Mouse (Mus musculus): Measurements from ENCODE around the gene Gm6525. TPM values are rescaled to one million over a fixed set of nuclear protein-coding genes. Genes with fewer than 3 reads are reported as not detected.
A peak's percentile ranks its signal among the peaks of the same experiment; 100 is the strongest.

Gm6525 gene
- polyA plus RNA-seq, 1 experiment from 2014 or later, result 0.50 TPM

DNA sequence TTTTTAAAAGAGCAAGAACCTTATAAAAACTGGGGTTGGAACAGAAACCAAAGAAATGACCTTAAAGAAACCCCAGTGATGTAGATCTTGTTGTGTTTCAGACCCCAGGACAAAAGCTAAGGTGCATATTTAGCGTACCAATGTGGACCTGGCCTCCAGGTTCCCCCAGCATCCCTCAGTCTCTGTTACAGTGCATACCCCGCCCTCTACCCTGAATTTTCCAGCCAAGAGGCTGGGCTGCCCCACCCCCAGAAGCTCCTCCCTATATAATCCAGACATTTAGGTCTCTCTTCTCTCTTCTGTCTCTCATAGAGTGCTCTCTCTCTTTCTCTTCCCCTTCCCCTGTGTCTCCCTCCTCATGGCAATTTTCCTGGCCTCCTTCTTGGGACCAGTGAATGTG, 6.4 kb downstream of the Gm6525 start:
- H3K4me1 ChIP-seq (ENCODE audit: control insufficient read depth, insufficient read depth, low read length), result no peaks in the 10 kb centered on the region
- no peak overlapping the region for H3K27ac ChIP-seq (replicated peaks; ENCODE audit: low read depth, low read length)
- H3K4me2 ChIP-seq (ENCODE audit: low read depth, low read length), result no peak overlapping the region
- H3K9me3 ChIP-seq (ENCODE audit: control insufficient read depth, low read length), result no peaks in the 10 kb centered on the region
- DNase-seq (ENCODE audit: low spot score), result no peak
- 0 out of 2 replicates have a peak, but pooled peaks cover 3% of the 10 kb centered on the region for H3K36me3 ChIP-seq (ENCODE audit: control insufficient read depth, insufficient read depth, low read length)
- no peak overlapping the region for H3K9ac ChIP-seq (ENCODE audit: low read depth, low read length)
- H3K4me3 ChIP-seq (ENCODE audit: low read depth, low read length), result no peak overlapping the region
- ATAC-seq (ENCODE audit: low read depth), result no peak
- WGBS, result 77% methylated on average over 2 of the region's 2 CpGs
- no peaks in the 10 kb centered on the region for H3K27me3 ChIP-seq (replicated peaks; ENCODE audit: control insufficient read depth, insufficient read depth, low read length)

DNA sequence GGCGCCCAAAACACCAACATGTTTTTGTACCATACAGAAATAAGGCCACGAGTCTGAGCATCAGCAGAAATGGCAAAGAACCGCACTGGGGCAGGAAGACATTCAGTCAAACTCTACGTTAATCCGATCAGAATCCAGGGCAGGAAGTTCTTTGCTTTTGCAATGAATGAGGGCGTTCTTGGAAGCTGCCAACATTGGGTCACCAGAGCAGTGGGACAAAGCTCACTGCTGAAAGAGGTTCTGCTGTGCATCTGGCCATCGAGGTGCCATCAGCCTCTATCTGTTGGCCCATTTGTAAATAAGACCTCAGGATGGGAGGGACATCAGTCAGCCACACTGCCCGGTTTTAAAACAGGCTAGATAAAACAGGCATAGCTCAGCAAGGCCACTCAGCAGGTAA, 7.2 kb downstream of the Gm6525 start:
- WGBS, result 30% methylated on average over 8 of the region's 8 CpGs
- no peak overlapping the region for H3K27ac ChIP-seq (replicated peaks; ENCODE audit: low read depth, low read length)
- no peak for DNase-seq (ENCODE audit: low spot score)

DNA sequence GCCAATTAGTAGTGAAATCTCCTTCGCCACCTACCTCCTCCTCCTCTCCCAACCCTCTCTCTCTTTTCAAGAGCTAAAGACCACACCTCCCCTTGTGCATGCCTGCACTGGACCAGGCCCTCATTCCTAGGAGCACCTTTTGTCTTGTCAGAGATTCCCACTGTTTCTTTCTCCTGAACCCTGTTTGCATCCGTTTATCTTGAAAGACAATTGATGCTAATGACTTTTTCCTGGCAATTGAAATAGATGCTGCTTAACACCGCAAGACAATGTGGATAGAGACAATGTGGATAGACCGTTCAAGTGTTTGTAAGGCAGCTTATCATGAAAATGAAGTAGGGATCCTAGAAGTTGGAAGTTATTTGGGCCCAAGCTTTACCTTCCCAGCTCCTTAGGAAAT, 7.8 kb downstream of the Gm6525 start:
- WGBS, result 48% methylated on average over 4 of the region's 4 CpGs
- Histone ChIP-seq H3K36me3 (ENCODE audit: control insufficient read depth, insufficient read depth, low read length) (no peaks in the 10 kb centered on the region), H3K9ac (ENCODE audit: low read depth, low read length) (no peak overlapping the region), H3K4me1 (ENCODE audit: control insufficient read depth, insufficient read depth, low read length) (no peaks in the 10 kb centered on the region), H3K9me3 (ENCODE audit: control insufficient read depth, low read length) (no peaks in the 10 kb centered on the region), H3K27me3 (replicated peaks; ENCODE audit: control insufficient read depth, insufficient read depth, low read length) (no peaks in the 10 kb centered on the region), H3K4me3 (ENCODE audit: low read depth, low read length) (no peak overlapping the region), H3K4me2 (ENCODE audit: low read depth, low read length) (no peak overlapping the region), H3K27ac (replicated peaks; ENCODE audit: low read depth, low read length) (no peak overlapping the region)
- DNase-seq (ENCODE audit: low spot score) (no peak), ATAC-seq (ENCODE audit: low read depth) (no peak)

More for the DNA sequence above, 7.2 kb downstream of the Gm6525 start:
- no peak overlapping the region for H3K9ac ChIP-seq (ENCODE audit: low read depth, low read length)
- H3K27me3 ChIP-seq (replicated peaks; ENCODE audit: control insufficient read depth, insufficient read depth, low read length), result no peaks in the 10 kb centered on the region
- H3K9me3 ChIP-seq (ENCODE audit: control insufficient read depth, low read length), result no peaks in the 10 kb centered on the region
- 0 out of 2 replicates have a peak, but pooled peaks cover 3% of the 10 kb centered on the region for H3K36me3 ChIP-seq (ENCODE audit: control insufficient read depth, insufficient read depth, low read length)
- no peak overlapping the region for H3K4me2 ChIP-seq (ENCODE audit: low read depth, low read length)
- no peak for ATAC-seq (ENCODE audit: low read depth)
- H3K4me1 ChIP-seq (ENCODE audit: control insufficient read depth, insufficient read depth, low read length), result no peaks in the 10 kb centered on the region
- H3K4me3 ChIP-seq (ENCODE audit: low read depth, low read length), result no peak overlapping the region

DNA sequence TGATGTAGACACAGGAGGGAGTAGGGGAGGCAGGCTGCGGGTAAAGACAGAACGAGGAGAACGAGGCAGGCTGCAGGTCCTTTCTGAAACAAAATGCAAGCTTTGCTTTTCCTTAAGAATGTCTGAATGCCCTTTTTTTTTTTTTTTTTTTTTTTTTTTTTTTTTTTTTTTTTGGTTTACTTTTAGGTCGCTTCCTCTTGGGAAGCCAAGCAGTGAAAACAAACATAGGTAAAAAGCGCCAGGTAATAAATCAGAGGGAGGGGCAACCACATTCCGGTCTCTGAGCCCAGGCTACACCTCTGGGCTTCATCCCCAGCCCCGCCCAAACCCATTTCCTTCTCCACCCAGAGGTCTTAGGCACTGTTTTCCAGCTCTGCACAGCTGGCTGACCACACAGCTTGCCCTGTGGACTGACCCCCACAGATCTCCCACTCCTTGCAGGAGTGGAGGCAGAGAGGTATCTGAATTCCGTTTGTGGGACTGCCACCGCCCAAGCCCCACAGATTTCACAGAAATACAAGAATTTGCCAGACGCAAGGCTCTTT, 15.8 kb downstream of the Gm6525 start:
- ATAC-seq (ENCODE audit: low read depth), result no peak
- DNase-seq (ENCODE audit: low spot score), result no peak

DNA sequence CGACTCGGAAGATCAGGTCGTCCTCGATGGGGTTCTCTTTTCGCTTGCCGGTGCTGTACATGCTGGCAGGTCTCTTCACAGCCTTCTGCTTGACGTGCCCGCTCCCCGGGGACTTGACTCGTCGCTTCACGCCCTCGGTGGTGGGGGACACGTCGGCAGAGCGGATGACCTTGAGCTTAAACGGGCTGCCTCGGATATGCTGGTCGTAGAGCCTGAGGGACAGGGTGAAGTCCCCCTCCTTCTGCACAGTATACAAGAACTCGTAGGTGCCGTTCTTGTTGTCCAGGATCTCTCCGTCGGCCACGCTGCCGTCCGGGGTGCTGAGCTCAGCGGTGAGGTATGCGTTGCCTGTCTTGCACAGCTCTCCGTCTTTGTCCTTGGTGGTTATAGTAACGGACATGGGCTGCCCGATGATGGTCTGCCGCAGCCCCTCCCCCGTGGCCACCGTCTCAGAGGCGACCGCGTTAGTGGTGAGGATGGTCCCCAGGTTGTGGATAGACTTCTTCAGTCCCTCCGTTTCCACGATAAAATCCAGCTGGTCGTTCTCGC, 16.7 kb downstream of the Gm6525 start:
- DNase-seq (ENCODE audit: low spot score), result peak; percentile 26
- peak; percentile 27 for ATAC-seq (ENCODE audit: low read depth)
- Histone ChIP-seq H3K9me3 (ENCODE audit: control insufficient read depth, low read length) (no peaks in the 10 kb centered on the region), H3K4me3 (ENCODE audit: low read depth, low read length) (peak overlapping the region; percentile 32), H3K36me3 (ENCODE audit: control insufficient read depth, insufficient read depth, low read length) (no peaks in the 10 kb centered on the region), H3K27me3 (replicated peaks; ENCODE audit: control insufficient read depth, insufficient read depth, low read length) (0 out of 2 replicates have a peak, but pooled peaks cover 3% of the 10 kb centered on the region), H3K27ac (replicated peaks; ENCODE audit: low read depth, low read length) (peak overlapping the region; percentile 1; the same call in 1 of the 2 replicates), H3K4me1 (ENCODE audit: control insufficient read depth, insufficient read depth, low read length) (peaks cover 5% of the 10 kb centered on the region), H3K9ac (ENCODE audit: low read depth, low read length) (peak overlapping the region; percentile 49), H3K4me2 (ENCODE audit: low read depth, low read length) (peak overlapping the region; percentile 56)
- WGBS, result 17% methylated on average over 41 of the region's 41 CpGs

More for the DNA sequence above, 15.8 kb downstream of the Gm6525 start:
- H3K36me3 ChIP-seq (ENCODE audit: control insufficient read depth, insufficient read depth, low read length), result no peaks in the 10 kb centered on the region
- H3K27me3 ChIP-seq (replicated peaks; ENCODE audit: control insufficient read depth, insufficient read depth, low read length), result 0 out of 2 replicates have a peak, but pooled peaks cover 3% of the 10 kb centered on the region
- H3K27ac ChIP-seq (replicated peaks; ENCODE audit: low read depth, low read length), result no peak overlapping the region
- peak overlapping the region; percentile 56 for H3K4me2 ChIP-seq (ENCODE audit: low read depth, low read length)
- no peaks in the 10 kb centered on the region for H3K9me3 ChIP-seq (ENCODE audit: control insufficient read depth, low read length)
- H3K4me3 ChIP-seq (ENCODE audit: low read depth, low read length), result peak overlapping the region; percentile 32
- no peak overlapping the region for H3K9ac ChIP-seq (ENCODE audit: low read depth, low read length)
- WGBS, result 46% methylated on average over 10 of the region's 10 CpGs
- peaks cover 5% of the 10 kb centered on the region for H3K4me1 ChIP-seq (ENCODE audit: control insufficient read depth, insufficient read depth, low read length)

DNA sequence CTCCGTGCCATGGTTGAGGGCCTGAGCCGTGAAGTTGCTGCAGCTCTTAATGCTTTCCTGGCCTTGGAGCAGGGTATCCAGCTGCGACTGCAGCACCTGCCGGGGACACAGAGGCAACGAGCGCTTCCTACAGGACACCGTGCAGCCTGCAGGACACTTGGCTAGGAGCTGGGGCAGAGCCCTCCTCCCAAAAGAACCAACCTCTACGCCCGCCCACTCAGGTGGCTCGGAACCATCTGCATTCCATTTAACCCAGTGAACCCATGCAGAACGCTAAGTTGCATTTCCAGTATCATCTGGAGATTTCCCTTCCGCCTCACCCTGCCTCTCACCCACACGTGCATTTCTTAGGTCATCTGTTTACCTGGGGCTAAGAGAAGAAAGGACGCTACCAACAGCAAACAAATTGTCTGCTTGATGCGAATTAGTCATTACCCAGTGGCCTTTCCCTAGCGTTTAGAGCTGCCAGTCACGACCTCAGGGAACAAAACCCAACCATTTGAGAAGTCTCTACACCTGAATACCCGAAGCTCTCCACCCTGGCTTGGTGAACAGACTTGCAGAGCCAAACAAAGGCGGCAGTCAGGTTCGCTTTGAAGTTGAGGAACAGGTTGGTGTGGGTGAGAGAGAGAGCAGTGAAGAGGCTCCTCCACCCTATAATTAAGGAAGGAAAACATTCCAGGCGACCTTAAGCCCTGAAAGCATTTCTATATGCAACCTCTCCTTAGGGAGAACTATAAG, 17.4 kb downstream of the Gm6525 start:
- Histone ChIP-seq H3K27ac (replicated peaks; ENCODE audit: low read depth, low read length) (peak overlapping the region; percentile 1; the same call in 1 of the 2 replicates), H3K4me3 (ENCODE audit: low read depth, low read length) (peak overlapping the region; percentile 32), H3K4me2 (ENCODE audit: low read depth, low read length) (peak overlapping the region; percentile 56), H3K36me3 (ENCODE audit: control insufficient read depth, insufficient read depth, low read length) (no peaks in the 10 kb centered on the region), H3K9me3 (ENCODE audit: control insufficient read depth, low read length) (no peaks in the 10 kb centered on the region), H3K27me3 (replicated peaks; ENCODE audit: control insufficient read depth, insufficient read depth, low read length) (0 out of 2 replicates have a peak, but pooled peaks cover 3% of the 10 kb centered on the region), H3K9ac (ENCODE audit: low read depth, low read length) (peak overlapping the region; percentile 49), H3K4me1 (ENCODE audit: control insufficient read depth, insufficient read depth, low read length) (peaks cover 5% of the 10 kb centered on the region)
- DNase-seq (ENCODE audit: low spot score) (peak; percentile 91), ATAC-seq (ENCODE audit: low read depth) (peak; percentile 83)
- 41% methylated on average over 20 of the region's 21 CpGs for WGBS

DNA sequence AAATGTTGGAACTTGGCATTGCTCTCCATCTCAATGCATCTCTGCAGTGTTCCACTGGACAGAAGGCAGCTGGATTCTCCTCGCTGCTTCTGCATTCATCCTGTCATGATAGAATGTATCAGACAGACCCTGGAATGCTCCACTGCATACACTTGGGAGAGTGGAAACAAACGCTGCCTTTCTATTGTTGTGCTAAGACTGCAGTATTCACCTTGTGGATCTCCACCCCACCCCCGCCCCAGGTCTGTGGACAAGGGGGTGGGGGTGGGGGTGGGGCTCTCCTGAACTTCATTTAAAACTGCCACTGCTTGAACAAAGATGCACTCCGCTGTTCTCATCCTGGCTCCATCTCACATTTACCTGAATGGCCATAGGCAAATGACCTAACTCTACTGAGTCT, 20.0 kb downstream of the Gm6525 start:
- Histone ChIP-seq H3K4me1 (ENCODE audit: control insufficient read depth, insufficient read depth, low read length) (peaks cover 5% of the 10 kb centered on the region), H3K27ac (replicated peaks; ENCODE audit: low read depth, low read length) (no peak overlapping the region), H3K9me3 (ENCODE audit: control insufficient read depth, low read length) (no peaks in the 10 kb centered on the region), H3K27me3 (replicated peaks; ENCODE audit: control insufficient read depth, insufficient read depth, low read length) (0 out of 2 replicates have a peak, but pooled peaks cover 3% of the 10 kb centered on the region), H3K36me3 (ENCODE audit: control insufficient read depth, insufficient read depth, low read length) (0 out of 2 replicates have a peak, but pooled peaks cover 3% of the 10 kb centered on the region), H3K9ac (ENCODE audit: low read depth, low read length) (no peak overlapping the region), H3K4me3 (ENCODE audit: low read depth, low read length) (no peak overlapping the region), H3K4me2 (ENCODE audit: low read depth, low read length) (no peak overlapping the region)
- 54% methylated on average over 4 of the region's 4 CpGs for WGBS
- DNase-seq (ENCODE audit: low spot score) (no peak), ATAC-seq (ENCODE audit: low read depth) (no peak)

DNA sequence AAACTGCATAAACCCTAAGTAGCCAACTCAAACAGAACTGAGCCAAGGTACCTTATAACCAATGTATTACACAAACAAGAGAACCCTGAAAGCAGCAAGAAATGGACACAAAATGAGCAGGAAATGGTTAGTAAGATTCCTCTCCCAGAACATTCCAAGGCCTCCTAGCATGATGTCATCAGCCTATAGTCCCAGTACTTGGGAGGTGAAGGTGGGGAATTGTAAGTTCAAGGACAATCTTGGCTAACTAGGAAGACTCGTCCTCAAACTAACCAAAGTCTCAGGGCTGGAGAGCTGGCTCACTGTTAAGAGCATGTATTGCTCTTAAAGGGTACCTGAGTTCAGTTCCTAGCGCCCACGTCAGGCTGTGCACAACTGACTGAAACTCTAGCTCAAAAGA, 24.3 kb downstream of the Gm6525 start:
- H3K4me3 ChIP-seq (ENCODE audit: low read depth, low read length), result no peak overlapping the region
- H3K4me2 ChIP-seq (ENCODE audit: low read depth, low read length), result no peak overlapping the region
- H3K9me3 ChIP-seq (ENCODE audit: control insufficient read depth, low read length), result no peaks in the 10 kb centered on the region
- no peak overlapping the region for H3K9ac ChIP-seq (ENCODE audit: low read depth, low read length)
- DNase-seq (ENCODE audit: low spot score) (no peak), ATAC-seq (ENCODE audit: low read depth) (no peak)
- WGBS, result 91% methylated on average over 3 of the region's 3 CpGs
- H3K27ac ChIP-seq (replicated peaks; ENCODE audit: low read depth, low read length), result no peak overlapping the region
- H3K36me3 ChIP-seq (ENCODE audit: control insufficient read depth, insufficient read depth, low read length), result 0 out of 2 replicates have a peak, but pooled peaks cover 14% of the 10 kb centered on the region
- no peaks in the 10 kb centered on the region for H3K27me3 ChIP-seq (replicated peaks; ENCODE audit: control insufficient read depth, insufficient read depth, low read length)
- H3K4me1 ChIP-seq (ENCODE audit: control insufficient read depth, insufficient read depth, low read length), result no peaks in the 10 kb centered on the region

All from embryonic facial prominence, embryonic 14.5 days (tissue).